Mouse (Mus musculus) cerebellum, postnatal 36 days (tissue): ENCODE measurements around the gene Vmn1r210.
"Not testable (repeated sequence)": the region's sequence is repeated elsewhere in the genome, so short reads cannot be mapped to it uniquely, and the experiment has no call there.

Source experiments
- DNase-seq, 2 experiments: peaks; one replicate each; pipeline ENCODE4 v3.0.0; 2021 to 2022; ENCODE audit warnings: mixed read lengths in 2 of 2

Vmn1r210 gene

DNA sequence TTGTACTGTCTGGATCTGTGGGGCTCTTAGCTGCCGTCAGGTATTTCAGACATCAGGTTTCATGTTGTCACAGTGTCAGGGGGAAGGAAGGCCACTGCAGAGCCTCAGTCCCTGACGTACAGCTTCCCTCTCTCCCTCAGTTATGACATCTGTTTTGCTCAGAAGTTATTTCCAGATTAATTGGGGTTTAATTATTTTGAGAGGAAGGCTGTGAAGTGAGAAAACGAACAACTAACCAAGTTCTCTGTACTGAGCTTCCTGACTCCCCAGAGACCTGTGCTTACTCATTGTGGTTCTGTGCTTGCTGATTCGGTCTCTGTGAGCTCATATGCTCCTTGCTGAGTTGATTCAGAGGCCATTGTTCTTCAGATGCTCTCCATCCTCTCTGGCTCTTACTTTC is at the start of gene Vmn1r210:
Gene Vmn1r210, minus strand, starts transcription at position 101 of the 400 bp plus-strand sequence.
- DNase-seq = no peak

DNA sequence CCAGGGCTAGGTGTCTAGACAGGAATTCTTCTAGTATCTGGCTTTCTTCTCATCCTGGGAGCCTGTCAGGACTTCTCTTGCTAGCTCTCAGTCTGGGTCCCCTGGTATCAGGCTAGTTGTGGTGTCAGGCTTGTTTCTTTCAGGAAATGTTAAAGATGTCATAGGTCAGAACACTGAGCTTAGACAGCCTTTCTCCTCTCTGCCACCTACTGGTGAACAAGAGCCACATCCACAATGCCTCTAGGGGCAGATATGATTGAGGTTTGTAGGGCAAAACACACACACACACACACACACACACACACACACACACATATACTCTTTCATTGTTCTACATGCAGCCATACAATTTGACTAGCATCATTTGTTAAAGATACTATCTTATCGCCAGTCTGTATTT is 48.1 kb upstream of the Vmn1r210 start:
- DNase-seq = no peak

DNA sequence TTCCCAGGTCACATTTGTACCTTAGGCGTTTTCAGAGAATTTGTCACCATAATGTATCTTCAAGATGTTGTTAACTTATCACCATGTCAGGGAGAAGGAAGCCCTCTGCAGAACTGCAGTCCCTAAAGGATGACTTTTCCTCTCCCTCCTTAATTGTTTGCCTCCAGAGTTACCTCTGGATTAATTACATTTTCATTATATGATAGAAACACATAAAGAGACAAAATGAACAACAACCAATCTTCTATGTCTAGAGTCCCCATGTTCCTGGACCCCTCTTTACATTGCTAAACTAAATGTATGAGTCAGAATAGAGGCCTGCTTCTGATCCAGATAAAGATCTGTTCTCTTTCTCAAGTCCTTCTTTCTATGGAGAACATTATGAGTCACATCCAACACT is 26.3 kb upstream of the Vmn1r210 start, which contains the start of gene Vmn1r211:
Gene Vmn1r211, minus strand, starts transcription at position 101 of the 400 bp plus-strand sequence.
- no peak for DNase-seq

DNA sequence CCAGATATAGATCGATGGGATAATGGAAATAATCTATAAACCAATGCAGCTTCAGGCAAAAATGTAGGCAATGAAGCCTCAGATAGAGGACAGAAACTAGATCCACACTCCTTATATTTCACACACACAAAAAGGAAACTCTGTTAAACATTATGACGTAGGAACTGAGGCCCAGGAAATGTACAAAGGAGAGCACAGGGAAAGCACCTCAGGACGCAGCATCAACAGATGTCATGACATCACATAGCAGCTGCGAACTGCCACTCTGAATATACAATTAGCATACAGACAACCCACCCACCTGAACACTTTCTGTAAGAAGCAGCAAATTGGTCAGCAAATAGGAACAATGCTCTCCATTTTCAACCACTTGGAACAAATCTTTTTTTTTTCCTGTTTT is 23.6 kb upstream of the Vmn1r210 start:
- DNase-seq = no peak

DNA sequence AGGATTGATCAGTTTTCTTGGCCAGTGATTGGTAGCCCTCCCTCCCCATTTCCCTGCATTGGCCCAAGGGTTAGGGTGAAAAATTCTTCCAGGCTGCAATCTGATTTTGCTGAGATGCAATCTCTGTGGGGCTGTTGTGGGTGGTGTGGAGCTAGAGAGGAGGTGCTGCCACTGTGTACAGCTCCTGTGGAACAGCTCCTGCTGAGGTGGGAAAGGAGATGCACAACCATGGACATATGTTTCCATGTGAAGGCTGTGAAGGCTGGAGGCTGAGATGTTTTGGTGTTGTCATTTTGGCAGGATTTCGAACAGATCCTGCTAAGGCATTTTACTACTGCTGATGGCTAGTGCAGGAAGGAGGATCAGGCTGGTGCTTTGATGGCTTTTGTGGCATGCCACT is 15.7 kb upstream of the Vmn1r210 start:
- no peak for DNase-seq

DNA sequence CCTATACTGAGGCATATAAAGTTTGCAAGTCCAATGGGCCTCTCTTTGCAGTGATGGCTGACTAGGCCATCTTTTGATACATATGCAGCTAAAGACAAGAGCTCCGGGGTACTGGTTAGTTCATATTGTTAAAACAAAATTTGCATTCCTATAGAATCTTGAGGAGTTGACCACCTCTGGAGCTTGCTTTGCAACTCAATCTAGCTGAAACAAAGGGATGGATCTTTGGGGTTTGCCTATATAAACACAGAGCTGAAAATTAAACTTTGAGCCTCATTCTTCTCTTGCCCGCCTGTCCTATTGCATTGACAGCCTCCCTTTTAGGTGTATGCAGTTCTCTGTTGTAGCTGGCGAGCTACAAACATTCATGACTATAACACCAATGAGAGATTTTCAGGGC is 13.2 kb upstream of the Vmn1r210 start:
- not testable (repeated sequence) for DNase-seq

DNA sequence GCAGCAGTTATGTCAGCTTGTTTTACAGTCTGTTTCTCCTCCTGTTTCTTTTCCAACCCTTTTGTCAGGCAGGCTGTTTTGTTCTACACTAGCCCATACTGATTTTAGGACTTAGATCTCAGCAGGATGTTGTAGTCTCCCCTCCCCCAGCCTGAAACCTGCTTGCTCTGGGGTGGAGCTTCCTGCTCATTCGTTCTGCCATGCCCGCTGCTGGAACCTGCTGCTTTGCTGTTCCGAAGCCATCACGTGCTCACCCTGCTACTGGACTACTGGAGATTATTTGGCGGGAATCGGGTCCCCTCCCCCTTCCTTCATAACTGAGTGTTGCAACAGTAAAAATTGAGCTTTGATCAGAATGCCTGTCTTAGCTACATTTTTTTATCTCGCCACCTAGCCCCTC is 1.8 kb downstream of the Vmn1r210 start:
- not testable (repeated sequence) for DNase-seq

DNA sequence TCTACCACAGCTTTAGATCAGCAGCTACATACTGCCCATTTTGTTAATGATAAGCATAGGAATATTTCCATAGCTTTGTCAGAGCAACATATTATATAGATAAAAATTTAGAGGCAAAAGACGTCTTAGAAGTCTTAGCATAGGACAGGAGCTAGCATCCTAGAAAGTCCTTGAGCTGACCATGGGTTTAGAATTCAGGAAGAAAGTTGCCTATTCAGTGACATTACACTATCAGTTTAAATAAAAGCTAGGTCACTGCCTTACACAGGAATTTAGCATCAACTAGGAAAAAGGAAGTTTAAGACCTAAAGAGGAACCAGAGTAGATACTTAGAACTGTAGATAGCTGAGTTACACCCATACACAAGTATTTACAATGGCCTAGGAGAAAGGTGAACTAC is 9.5 kb downstream of the Vmn1r210 start:
- not testable (repeated sequence) for DNase-seq

DNA sequence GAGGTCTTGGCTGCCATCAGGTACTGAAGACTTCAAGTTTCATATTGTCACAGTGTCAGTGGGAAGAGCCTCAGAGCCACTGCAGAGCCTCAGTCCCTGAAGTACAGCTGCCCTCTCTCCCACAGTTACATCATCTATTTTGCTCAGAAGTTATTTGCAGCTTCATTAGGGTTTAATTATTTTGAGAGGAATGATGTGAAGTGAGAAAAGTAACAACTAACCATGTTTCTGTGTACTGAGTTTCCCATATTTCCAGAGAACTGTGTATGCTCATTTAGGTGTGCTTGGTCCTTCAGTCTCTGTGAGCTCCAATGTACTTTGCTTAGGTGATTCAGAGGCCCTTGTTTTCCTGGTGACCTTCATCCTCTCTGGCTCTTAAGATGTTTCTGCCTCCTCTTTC is 21.6 kb downstream of the Vmn1r210 start, which contains the start of gene Vmn1r209:
Gene Vmn1r209, minus strand, starts transcription at position 101 of the 400 bp plus-strand sequence.
- not testable (repeated sequence) for DNase-seq

DNA sequence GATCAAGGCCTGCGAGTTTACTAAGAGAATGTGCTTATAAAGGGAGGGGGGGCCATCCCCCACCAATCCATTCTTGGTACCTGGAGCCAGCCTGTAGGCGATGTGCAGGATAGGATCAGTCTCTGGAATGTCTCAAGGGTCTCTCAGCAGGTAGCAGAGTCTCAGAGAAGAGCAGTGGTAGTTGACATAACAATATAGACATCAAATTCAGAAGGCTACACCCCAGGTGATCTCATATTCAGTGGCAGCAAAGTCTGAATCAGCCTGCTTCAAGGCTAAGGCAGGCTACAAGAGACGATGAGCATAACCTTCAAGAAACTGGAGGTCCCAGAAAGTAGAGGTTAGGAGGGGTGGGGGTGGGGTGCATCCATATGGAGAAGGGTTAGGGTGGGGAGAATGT is 43.1 kb downstream of the Vmn1r210 start:
- DNase-seq = not testable (repeated sequence)

DNA sequence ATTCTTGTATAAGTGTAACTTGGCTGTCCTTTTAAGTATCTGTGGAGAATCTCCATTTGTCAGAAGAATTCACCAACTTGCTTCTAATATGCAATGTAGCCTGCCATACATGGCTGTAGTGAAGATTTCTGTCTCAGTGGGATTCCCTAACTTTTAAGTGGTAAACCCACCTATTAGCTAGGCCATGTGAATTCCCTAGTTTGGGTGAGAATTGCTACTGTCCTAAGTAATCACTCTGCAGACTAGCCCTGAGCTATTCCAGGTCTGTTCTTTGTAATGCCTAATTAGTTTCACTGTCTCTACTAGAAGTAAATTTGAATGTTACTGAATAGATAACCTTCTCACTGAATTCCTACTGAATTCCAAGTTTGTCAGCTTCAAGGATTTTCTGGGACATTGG is 47.0 kb downstream of the Vmn1r210 start:
- DNase-seq = not testable (repeated sequence)

DNA sequence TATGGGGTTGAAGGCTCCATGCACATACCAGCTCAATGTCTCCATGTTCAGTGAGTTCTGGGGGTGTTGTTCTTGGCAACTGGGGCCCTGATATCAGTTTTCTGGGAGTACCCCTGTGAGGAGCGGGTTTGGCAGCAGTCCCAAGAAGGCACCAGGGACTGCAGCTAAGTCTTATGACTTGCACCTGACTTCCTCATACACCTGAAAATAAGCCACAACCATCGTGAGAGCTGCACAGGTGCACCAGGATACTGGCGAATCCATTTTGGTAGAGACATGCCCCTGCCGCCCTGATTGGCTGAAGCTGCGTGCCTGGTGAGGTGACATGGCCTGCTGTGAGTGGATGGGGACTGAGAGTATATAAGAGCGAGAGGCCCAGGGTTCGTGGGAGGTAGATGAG is 53.8 kb downstream of the Vmn1r210 start, which contains the start of gene Vmn1r208:
Gene Vmn1r208, minus strand, starts transcription at position 101 of the 400 bp plus-strand sequence.
- not testable (repeated sequence) for DNase-seq
